Mouse (Mus musculus) left cerebral cortex, adult 2 months (tissue): Measurements from ENCODE around the gene 9230112D13Rik. TPM values are rescaled to one million over a fixed set of nuclear protein-coding genes. Genes with fewer than 3 reads are reported as not detected.

Experiments
- DNase-seq, 2 experiments: peaks; one replicate each; pipeline ENCODE4 v3.0.0; 2021 to 2022; ENCODE audit warnings: low spot score in 2 of 2, mixed read lengths in 1 of 2; ENCODE audit errors: extremely low spot score in 1 of 2
- H3K27ac ChIP-seq: fragments of 200-600 bp; 2 replicates; pipeline ENCODE4 v1.8.1; 2022
- H3K4me3 ChIP-seq: fragments of 200-600 bp; 2 replicates; pipeline ENCODE4 v1.8.1; 2022
- CTCF ChIP-seq: fragments of 200-600 bp; IDR thresholded peaks from 2 replicates; pipeline ENCODE4 v1.8.1; 2022; ENCODE audit warnings: antibody characterized with exemption, mild to moderate bottlenecking, moderate library complexity
- intact Hi-C: fragments of 180-260 bp; cut with DNase I; formaldehyde crosslinking; loops from one replicate; pipeline ENCODE4 v1.15.1; 2025
- total RNA-seq, 2 experiments: library from RNA; stranded (reverse); gene quantifications; 2 replicates each; pipeline ENCODE4 v1.2.3; 2021

The 9230112D13Rik gene
- total RNA-seq, 2 experiments from 2014 or later: not detected

DNA sequence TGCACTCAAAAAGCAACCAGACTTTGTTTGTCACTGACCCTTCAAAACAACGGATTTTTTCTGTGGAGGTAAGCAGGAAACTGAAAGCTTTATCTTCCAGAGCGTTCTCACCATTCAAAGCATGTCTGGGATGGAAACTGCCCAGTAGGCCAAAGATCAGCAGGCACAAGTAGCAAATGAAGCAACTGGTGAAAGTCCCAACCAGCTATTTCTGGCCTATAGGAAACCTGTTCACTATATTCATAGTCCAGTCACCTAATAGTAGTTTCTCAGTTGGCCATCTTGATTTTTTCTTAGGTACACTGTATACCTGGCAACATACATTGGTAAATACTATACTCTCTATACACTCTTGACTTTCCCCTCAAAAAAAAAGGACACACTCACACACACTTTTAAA lies 32.7 kb downstream of the 9230112D13Rik start:
- intact Hi-C loops: no loop called here
- H3K4me3 ChIP-seq: no peak overlapping the region
- DNase-seq: no peak
- H3K27ac ChIP-seq: no peak overlapping the region
- no peak for TF ChIP-seq CTCF

DNA sequence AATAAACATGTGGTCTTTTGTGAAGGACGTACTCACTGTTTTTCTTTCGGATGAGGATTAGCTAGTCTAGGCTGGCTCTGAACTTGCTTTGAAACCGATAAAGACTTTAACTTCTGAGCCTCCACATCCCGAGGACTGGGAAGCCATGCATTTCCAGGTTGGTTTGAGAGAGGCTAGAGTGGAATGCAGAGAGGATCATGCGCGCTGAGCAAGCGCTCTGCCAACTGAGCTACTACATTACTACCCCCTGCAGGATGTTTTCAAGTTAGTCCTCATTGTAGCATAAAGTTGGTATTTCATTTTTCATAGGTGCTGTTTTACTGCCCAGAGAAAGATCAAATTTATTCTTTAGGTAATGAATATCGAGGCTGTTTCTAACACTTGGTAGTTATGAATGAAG lies 36.4 kb downstream of the 9230112D13Rik start:
- no peak for DNase-seq
- Histone ChIP-seq H3K27ac (no peak overlapping the region), H3K4me3 (no peak overlapping the region)
- intact Hi-C loops: no loop called here
- TF ChIP-seq CTCF: no peak; the same call in 1 of the 2 replicates

DNA sequence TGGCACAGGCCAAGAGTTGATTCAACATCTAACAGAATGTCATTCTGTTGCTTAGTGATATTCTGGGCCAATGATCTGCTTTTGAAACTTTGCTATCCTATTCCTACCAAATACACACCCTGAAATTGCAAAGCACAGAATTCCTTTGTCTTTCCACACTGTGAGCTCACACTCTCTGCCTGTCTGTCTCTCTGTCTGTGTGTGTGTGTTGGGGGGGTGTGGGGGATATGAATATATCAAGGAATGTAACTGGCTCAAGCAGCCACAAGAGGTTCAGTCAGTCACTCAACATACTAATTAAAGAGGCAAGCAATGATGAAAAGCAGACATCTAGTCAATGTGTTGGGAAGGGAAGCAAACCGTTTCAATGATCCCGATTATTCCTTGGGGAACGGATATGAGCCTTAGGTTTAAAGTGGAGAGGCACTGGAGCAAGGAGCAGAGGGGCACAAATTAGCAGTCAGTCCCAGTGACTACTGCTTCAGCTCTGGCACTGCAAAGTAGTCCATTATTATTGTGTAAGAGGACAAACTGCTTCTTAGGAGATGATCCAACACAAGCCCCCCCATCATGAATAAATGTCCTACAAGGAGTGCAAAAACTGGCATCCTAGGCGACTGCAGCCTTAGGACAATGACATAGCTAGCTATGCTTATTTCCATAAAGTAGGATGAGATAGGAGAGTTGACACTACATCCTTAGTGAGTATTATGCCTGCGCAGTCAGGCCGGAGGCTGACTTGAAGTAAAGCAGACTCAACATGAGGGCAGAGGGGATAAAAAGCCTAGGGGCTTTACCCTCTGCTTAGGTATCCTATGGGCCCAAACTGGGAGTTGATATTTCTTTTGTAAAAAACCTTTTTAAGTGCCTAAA lies 38.9 kb downstream of the 9230112D13Rik start:
- no peak overlapping the region for H3K27ac ChIP-seq
- TF ChIP-seq CTCF: no peak
- DNase-seq: no peak

DNA sequence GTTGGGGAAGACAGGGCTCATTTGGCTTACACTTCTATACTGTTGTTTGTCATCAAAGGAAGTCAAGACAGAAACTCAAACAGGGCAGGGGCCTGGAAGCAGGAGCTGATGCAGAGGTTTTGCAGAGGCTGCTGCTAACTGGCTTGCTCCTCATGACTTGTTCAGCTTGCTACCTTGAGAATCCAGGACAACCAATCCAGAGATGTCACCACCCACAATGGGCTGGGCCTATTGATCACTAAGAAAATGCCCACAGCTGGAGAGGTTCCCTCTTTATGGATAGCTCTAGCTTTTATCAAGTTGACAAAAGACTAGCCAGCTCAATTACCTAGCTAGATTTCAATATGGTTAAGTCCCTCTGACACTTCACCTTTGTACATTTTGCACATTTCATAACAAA lies 51.0 kb downstream of the 9230112D13Rik start:
- DNase-seq: no peak
- Histone ChIP-seq H3K4me3 (no peak overlapping the region), H3K27ac (no peak overlapping the region)
- intact Hi-C loops: no loop called here
- no peak for TF ChIP-seq CTCF

More for the DNA sequence above, 38.9 kb downstream of the 9230112D13Rik start:
- H3K4me3 ChIP-seq: no peak overlapping the region
- intact Hi-C loops: no loop called here

DNA sequence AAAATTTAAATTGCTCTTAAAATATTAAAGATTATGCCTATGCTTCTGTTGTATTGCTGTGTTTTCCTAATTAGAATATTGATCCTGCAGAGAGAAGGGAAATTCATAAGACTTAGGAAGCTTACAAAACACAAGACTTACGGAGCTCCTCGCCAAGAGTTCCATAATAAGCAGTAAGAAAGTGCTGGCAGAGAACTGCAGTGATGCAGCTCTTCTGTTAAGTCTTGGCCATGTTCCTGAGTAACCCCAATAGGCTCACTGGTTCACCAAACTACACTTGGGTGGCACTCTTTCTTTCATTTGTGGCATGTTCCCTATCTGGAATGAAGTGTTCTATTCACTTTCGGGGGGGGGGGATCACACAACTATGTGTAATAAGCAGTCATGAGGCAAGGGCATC lies 56.3 kb downstream of the 9230112D13Rik start:
- Histone ChIP-seq H3K27ac (no peak overlapping the region), H3K4me3 (no peak overlapping the region)
- intact Hi-C loops: no loop called here
- no peak for DNase-seq
- TF ChIP-seq CTCF: no peak

Other genes with a start within 250 kb of the 9230112D13Rik start
- gene Shld2, start 212.3 kb downstream of the 9230112D13Rik start, total RNA-seq: 10 to 100 TPM; 10.5 to 11.5 TPM
- gene Glud1, start 212.1 kb downstream of the 9230112D13Rik start, total RNA-seq: 100 to 1,000 TPM; 281 to 285 TPM
- gene Fam25c, start 167.4 kb downstream of the 9230112D13Rik start, total RNA-seq: not detected
- gene Sncg, start 148.0 kb downstream of the 9230112D13Rik start, total RNA-seq: 1 to 10 TPM; 3.0 to 3.9 TPM
- 1 to 10 TPM; 4.4 to 5.8 TPM for gene Mmrn2, start 147.3 kb downstream of the 9230112D13Rik start, total RNA-seq
- 10 to 100 TPM; 31.0 to 35.9 TPM for gene Bmpr1a, start 19.5 kb downstream of the 9230112D13Rik start, total RNA-seq
- 1 to 10 TPM; 2.5 to 2.6 TPM for gene Ldb3, start 65.9 kb upstream of the 9230112D13Rik start, total RNA-seq
- not detected for gene Opn4, start 77.3 kb upstream of the 9230112D13Rik start, total RNA-seq
- 10 to 100 TPM; 46.2 to 46.4 TPM for gene Wapl, start 151.1 kb upstream of the 9230112D13Rik start, total RNA-seq